Mouse (Mus musculus) ES-Bruce4 (cell line): Measurements from ENCODE around the gene Gm13698. TPM values are rescaled to one million over a fixed set of nuclear protein-coding genes. Genes with fewer than 3 reads are reported as not detected.
"Not testable (repeated sequence)": the region's sequence is repeated elsewhere in the genome, so short reads cannot be mapped to it uniquely, and the experiment has no call there.

ENCODE experiments used
- H3K27ac ChIP-seq: 2 replicates; pipeline ENCODE4 v1.5.1; 2012; ENCODE audit warnings: low read length, inconsistent platforms; ENCODE audit not compliant: insufficient read depth
- H3K27me3 ChIP-seq: 2 replicates; pipeline ENCODE4 v1.6.1; 2012; ENCODE audit warnings: mild to moderate bottlenecking, low read length, inconsistent platforms; ENCODE audit not compliant: control insufficient read depth, poor library complexity, insufficient read depth, severe bottlenecking
- H3K36me3 ChIP-seq: 2 replicates; pipeline ENCODE4 v1.6.1; 2012; ENCODE audit warnings: inconsistent platforms, mild to moderate bottlenecking, low read length, moderate library complexity; ENCODE audit not compliant: control insufficient read depth, poor library complexity, insufficient read depth, severe bottlenecking
- H3K4me1 ChIP-seq: one replicate; pipeline ENCODE4 v1.8.1; 2011; ENCODE audit warnings: low read length; ENCODE audit not compliant: control insufficient read depth, insufficient read depth
- H3K4me3 ChIP-seq: 2 replicates; pipeline ENCODE4 v1.5.1; 2011; ENCODE audit warnings: low read depth, mild to moderate bottlenecking, low read length
- H3K9ac ChIP-seq: 2 replicates; pipeline ENCODE4 v1.6.1; 2012; ENCODE audit warnings: low read depth, mild to moderate bottlenecking, inconsistent platforms; ENCODE audit not compliant: poor library complexity, severe bottlenecking
- H3K9me3 ChIP-seq: replicated peaks from 2 replicates; pipeline ENCODE4 v1.6.1; 2012; ENCODE audit warnings: mild to moderate bottlenecking, low read length, inconsistent platforms; ENCODE audit not compliant: control insufficient read depth, poor library complexity, insufficient read depth, severe bottlenecking
- CTCF ChIP-seq: IDR thresholded peaks from one replicate; pipeline ENCODE4 v1.8.1; 2011; ENCODE audit warnings: low read depth, low read length
- EP300 ChIP-seq: IDR thresholded peaks from 2 replicates; pipeline ENCODE4 v1.6.1; 2011; ENCODE audit warnings: low read depth, low read length; ENCODE audit not compliant: insufficient read depth
- POLR2A ChIP-seq: IDR thresholded peaks from one replicate; pipeline ENCODE4 v1.8.1; 2011; ENCODE audit warnings: low read length; ENCODE audit not compliant: insufficient read depth
- polyA plus RNA-seq: library from polyadenylated mRNA; stranded (reverse); fragments of >200 nt; gene quantifications from 2 replicates; pipeline ENCODE4 v1.2.4, GENCODE M21; 2011; ENCODE audit warnings: low read depth; ENCODE audit not compliant: missing spikeins, insufficient read depth, insufficient read length

Gm13698 gene
- polyA plus RNA-seq: not detected in 2 replicates

DNA sequence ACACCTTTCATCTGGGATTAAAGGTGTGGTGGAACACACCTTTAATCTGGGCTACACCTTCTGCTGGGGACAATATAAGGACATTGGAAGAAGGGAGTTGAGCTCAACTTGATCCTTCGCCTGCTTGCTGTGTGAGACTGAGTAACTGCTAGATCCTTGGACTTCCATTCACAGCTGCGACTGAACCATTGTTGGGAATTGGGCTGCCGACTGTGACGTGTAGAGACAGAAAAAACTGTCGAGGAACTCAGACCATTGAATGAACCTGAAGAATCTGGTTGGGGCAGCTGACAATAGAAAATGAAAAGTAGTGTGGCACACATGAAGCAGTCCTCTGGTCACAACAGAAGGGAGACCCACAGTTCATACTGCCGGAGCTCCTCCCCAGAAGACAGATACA lies at the start of gene Gm13698:
Gene Gm13698 (plus strand): TSS at position 301 of the 400 bp plus-strand sequence.
- not testable (repeated sequence) for H3K36me3 ChIP-seq, H3K9me3 ChIP-seq, H3K4me1 ChIP-seq, H3K27ac ChIP-seq, H3K9ac ChIP-seq, H3K4me3 ChIP-seq, H3K27me3 ChIP-seq

DNA sequence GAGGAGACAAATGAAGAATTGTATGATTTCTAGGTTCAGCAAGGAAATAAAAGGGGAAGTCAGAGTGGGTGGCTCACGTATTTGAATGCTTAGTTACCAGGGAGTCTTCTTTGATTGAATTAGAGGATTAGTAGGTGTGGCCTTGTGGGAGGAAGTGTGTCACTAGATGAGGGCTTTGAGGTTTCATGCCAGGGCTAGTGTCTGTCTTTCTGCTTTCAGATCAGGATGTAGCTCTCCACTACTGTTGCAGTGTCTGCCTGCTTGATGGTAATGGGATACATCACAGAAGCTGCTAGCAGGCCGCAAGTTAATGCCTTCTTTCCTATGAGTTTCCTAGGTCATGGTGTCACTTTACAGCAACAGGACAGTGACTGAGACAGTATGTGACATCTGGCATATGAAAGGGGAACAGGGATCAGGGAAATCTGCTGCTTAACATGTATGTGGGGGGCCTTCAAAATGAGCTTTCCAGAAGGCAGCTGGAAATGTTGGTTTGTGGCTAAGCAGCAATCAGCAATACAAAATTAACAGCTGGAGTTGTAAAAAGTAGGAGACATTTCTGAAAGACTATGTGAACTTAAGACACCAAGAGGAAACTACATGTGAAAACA lies 25.9 kb upstream of the Gm13698 start:
- TF ChIP-seq EP300: no peak
- no peak for TF ChIP-seq POLR2A
- no peak for TF ChIP-seq CTCF
- H3K4me3 ChIP-seq: no peak overlapping the region
- H3K36me3 ChIP-seq: no peaks in the 10 kb centered on the region
- H3K4me1 ChIP-seq: no peaks in the 10 kb centered on the region
- no peak overlapping the region for H3K9ac ChIP-seq
- H3K9me3 ChIP-seq: 0 out of 2 replicates have a peak, but pooled peaks cover 2% of the 10 kb centered on the region
- H3K27ac ChIP-seq: no peak overlapping the region
- H3K27me3 ChIP-seq: no peaks in the 10 kb centered on the region

GRCm38 (mm10) chr2:83940931-83941361 lies 14.5 kb upstream of the Gm13698 start, which contains the start of gene Zswim2:
TSS of gene Zswim2 (minus strand) at chr2:83941228.
- TF ChIP-seq CTCF: no peak
- H3K27me3 ChIP-seq: no peaks in the 10 kb centered on the region
- no peak within 1 kb of the TSS for H3K9ac ChIP-seq
- no peaks in the 10 kb centered on the region for H3K36me3 ChIP-seq
- H3K27ac ChIP-seq: no peak within 1 kb of the TSS
- no peaks in the 10 kb centered on the region for H3K4me1 ChIP-seq
- H3K4me3 ChIP-seq: peak within 1 kb of the TSS; percentile 37
- no peaks in the 10 kb centered on the region for H3K9me3 ChIP-seq

- Histone ChIP-seq H3K4me1 (no peaks in the 10 kb centered on the region), H3K36me3 (no peaks in the 10 kb centered on the region), H3K9me3 (no peaks in the 10 kb centered on the region), H3K9ac (no peak overlapping the region), H3K27me3 (no peaks in the 10 kb centered on the region), H3K4me3 (no peak overlapping the region), H3K27ac (no peak overlapping the region)
- TF ChIP-seq CTCF (no peak), POLR2A (no peak), EP300 (no peak)
Measured at GRCm38 (mm10) chr2:83941378-83941777, 14.1 kb upstream of the Gm13698 start.

- no peak for TF ChIP-seq CTCF
- no peak for TF ChIP-seq EP300
- Histone ChIP-seq H3K9me3 (no peaks in the 10 kb centered on the region), H3K27me3 (no peaks in the 10 kb centered on the region), H3K4me3 (no peak overlapping the region), H3K9ac (no peak overlapping the region), H3K4me1 (no peaks in the 10 kb centered on the region), H3K27ac (no peak overlapping the region), H3K36me3 (no peaks in the 10 kb centered on the region)
Measured at GRCm38 (mm10) chr2:83941792-83942191, 13.7 kb upstream of the Gm13698 start.

DNA sequence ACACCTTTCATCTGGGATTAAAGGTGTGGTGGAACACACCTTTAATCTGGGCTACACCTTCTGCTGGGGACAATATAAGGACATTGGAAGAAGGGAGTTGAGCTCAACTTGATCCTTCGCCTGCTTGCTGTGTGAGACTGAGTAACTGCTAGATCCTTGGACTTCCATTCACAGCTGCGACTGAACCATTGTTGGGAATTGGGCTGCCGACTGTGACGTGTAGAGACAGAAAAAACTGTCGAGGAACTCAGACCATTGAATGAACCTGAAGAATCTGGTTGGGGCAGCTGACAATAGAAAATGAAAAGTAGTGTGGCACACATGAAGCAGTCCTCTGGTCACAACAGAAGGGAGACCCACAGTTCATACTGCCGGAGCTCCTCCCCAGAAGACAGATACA lies 5.7 kb downstream of the Gm13698 start, which contains the start of gene Gm13693:
Gene Gm13693 (plus strand): TSS at position 301 of the 400 bp plus-strand sequence.
- H3K36me3 ChIP-seq, H3K4me3 ChIP-seq, H3K4me1 ChIP-seq, H3K9ac ChIP-seq, H3K9me3 ChIP-seq, H3K27ac ChIP-seq, H3K27me3 ChIP-seq: not testable (repeated sequence)

DNA sequence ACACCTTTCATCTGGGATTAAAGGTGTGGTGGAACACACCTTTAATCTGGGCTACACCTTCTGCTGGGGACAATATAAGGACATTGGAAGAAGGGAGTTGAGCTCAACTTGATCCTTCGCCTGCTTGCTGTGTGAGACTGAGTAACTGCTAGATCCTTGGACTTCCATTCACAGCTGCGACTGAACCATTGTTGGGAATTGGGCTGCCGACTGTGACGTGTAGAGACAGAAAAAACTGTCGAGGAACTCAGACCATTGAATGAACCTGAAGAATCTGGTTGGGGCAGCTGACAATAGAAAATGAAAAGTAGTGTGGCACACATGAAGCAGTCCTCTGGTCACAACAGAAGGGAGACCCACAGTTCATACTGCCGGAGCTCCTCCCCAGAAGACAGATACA lies 11.5 kb downstream of the Gm13698 start, which contains the start of gene Gm13695:
Gene Gm13695 (plus strand): TSS at position 301 of the 400 bp plus-strand sequence.
- H3K4me1 ChIP-seq, H3K9me3 ChIP-seq, H3K27me3 ChIP-seq, H3K9ac ChIP-seq, H3K4me3 ChIP-seq, H3K36me3 ChIP-seq, H3K27ac ChIP-seq: not testable (repeated sequence)

DNA sequence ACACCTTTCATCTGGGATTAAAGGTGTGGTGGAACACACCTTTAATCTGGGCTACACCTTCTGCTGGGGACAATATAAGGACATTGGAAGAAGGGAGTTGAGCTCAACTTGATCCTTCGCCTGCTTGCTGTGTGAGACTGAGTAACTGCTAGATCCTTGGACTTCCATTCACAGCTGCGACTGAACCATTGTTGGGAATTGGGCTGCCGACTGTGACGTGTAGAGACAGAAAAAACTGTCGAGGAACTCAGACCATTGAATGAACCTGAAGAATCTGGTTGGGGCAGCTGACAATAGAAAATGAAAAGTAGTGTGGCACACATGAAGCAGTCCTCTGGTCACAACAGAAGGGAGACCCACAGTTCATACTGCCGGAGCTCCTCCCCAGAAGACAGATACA lies 17.3 kb downstream of the Gm13698 start, which contains the start of gene Gm13696:
Gene Gm13696 (plus strand): TSS at position 301 of the 400 bp plus-strand sequence.
- H3K36me3 ChIP-seq, H3K27me3 ChIP-seq, H3K4me1 ChIP-seq, H3K4me3 ChIP-seq, H3K9ac ChIP-seq, H3K27ac ChIP-seq, H3K9me3 ChIP-seq: not testable (repeated sequence)

DNA sequence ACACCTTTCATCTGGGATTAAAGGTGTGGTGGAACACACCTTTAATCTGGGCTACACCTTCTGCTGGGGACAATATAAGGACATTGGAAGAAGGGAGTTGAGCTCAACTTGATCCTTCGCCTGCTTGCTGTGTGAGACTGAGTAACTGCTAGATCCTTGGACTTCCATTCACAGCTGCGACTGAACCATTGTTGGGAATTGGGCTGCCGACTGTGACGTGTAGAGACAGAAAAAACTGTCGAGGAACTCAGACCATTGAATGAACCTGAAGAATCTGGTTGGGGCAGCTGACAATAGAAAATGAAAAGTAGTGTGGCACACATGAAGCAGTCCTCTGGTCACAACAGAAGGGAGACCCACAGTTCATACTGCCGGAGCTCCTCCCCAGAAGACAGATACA lies 23.1 kb downstream of the Gm13698 start, which contains the start of gene Gm13694:
Gene Gm13694 (plus strand): TSS at position 301 of the 400 bp plus-strand sequence.
- not testable (repeated sequence) for H3K4me3 ChIP-seq, H3K9ac ChIP-seq, H3K4me1 ChIP-seq, H3K27ac ChIP-seq, H3K9me3 ChIP-seq, H3K27me3 ChIP-seq, H3K36me3 ChIP-seq
